Mouse (Mus musculus) E14TG2a.4 (cell line): ENCODE results near the gene Dpf3.

ENCODE experiments used
- CTCF ChIP-seq: conservative IDR thresholded peaks from 2 replicates; pipeline ENCODE4 v1.5.1; 2014; ENCODE audit warnings: low read length
- NANOG ChIP-seq: IDR thresholded peaks from 2 replicates; pipeline ENCODE4 v1.6.1; 2014; ENCODE audit warnings: borderline replicate concordance, low read length, mixed read lengths
- POU5F1 ChIP-seq: IDR thresholded peaks from 2 replicates; pipeline ENCODE4 v1.6.1; 2014; ENCODE audit warnings: low read length, borderline replicate concordance

DNA sequence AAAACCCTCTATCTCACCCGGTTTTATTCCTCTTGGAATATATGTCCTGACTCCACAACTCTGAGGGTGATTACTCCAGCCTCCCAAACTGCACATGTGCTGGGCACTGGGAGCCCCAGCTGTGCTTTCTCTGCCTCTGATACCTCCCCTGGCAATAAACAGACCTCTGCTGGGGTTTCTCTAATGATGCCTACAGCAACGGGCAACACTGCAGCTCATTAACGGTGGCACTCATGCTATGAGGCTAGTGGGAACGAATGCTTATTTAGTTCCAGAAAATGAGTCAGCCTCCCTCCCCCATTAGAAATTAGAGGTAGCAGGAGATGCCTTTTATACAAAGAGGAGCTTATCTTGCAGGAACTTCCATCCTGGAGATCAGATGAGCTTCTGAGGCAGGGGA lies 25.3 kb upstream of the Dpf3 start:
- TF ChIP-seq CTCF = no peak
- TF ChIP-seq POU5F1 = no peak
- TF ChIP-seq NANOG = no peak
